Mouse (Mus musculus): ENCODE measurements around the gene Slc1a3.
"Not testable (repeated sequence)": the region's sequence is repeated elsewhere in the genome, so short reads cannot be mapped to it uniquely, and the experiment has no call there.

Slc1a3 gene

DNA sequence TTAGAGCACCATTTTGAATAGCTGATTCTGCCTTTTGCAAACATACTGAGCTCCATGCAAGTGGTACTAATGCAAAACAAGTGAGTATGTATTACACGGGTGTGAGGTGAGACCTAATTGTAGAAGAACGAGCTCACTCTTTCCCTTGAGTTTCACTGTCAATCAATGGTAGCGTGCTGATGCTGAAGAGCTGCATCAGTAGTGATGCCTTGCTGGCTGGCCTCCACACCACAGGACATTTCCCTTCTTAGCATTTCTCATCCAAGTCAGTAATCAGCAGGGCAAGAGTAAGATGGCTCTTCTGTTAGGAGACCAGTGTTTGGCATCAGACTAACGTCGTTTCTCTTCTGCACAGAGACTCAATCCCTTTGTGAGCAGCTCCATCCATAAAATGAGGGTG is 4.0 kb downstream of the Slc1a3 start:
- in situ Hi-C loops (cut with MboI) = no loop called here

DNA sequence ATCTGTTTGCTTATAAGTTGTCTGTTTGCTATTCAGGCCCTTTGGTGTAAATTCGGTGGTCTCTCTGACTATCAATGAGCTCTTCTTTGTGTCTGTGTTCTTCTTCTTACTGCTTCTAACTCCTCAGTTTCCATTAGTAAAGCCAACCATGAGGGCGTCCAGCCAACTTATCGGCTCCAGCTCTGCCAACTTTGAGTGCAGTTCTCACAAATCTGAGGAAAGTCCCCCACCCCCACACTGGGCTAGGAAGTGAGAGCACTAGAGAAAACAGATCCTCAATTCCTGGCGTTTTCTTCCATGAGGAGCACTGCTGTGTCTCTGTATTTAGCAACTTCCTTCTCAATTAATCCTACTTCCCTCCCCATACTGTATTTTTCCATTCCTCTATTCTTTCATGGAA is 4.4 kb downstream of the Slc1a3 start:
- in situ Hi-C loops (cut with MboI) = no loop called here

DNA sequence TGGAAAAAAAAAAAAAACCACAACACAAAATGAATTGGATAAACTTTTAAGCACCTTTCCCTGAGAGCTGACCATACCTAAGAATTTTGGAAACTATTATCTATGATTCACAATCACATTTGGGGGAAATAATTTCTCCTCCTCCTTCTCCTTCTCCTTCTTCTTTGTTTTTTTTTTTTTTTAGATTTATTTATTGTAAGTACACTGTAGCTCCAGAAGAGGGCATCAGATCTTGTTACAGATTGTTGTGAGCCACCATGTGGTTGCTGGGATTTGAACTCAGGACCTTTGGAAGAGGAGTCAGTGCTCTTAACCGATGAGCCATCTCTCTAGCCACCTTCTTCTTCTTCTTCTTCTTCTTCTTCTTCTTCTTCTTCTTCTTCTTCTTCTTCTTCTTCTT is 5.0 kb downstream of the Slc1a3 start:
- in situ Hi-C loops (cut with MboI) = not testable (repeated sequence)

DNA sequence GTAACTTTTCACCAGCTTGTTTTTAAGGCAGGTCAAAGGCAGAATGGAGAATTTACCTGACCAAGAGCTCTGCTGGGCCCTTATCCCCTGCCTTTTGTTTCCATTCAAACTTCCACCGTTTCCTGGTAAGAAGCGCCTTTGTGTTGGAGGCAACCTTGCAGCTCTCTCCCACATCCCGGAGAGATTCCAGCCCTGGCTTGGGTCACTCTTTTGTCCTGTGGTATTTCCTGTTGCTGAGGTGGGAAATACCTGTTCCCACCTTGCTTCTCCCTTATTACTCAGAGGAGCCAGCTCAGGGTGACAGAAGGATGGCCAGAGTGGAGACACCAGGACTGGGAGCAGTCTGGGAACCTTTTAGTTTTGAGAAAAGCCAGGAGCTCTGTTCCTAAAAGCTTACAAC is 12.6 kb downstream of the Slc1a3 start:
- in situ Hi-C loops (cut with MboI) = no loop called here

DNA sequence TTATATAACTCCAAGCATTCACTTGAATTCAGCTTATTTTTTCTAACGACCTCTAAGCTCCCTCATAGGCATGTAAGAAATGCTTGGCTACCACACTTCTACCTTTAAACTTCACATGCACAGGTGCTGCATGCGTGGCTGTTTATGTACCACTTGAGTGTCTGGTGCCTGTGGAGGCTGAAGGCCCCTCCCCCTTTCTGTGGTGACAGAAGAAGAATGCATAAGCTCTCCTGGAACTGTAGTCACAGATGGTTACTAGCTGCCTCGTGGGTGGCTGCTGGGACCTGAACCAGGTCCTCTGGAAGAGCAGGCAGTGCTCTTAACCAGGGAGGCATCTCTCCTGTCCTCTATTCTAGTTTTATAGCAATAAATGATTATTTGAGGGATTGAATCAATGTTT is 13.1 kb downstream of the Slc1a3 start:
- in situ Hi-C loops (cut with MboI) = no loop called here

DNA sequence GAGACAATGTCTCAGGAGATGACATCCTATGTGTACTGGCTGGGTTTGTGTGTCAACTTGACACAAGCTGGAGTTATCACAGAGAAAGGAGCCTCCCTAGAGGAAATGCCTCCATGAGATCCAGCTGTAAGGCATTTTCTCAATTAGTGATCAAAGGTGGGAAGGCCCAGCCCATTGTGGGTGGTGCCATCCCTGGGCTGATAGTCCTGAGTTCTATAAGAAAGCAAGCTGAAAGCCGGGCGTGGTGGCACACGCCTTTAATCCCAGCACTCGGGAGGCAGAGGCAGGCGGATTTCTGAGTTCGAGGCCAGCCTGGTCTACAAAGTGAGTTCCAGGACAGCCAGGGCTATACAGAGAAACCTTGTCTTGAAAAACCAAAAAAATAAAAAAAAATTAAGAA is 20.4 kb downstream of the Slc1a3 start:
- in situ Hi-C loops (cut with MboI) = not testable (repeated sequence)

DNA sequence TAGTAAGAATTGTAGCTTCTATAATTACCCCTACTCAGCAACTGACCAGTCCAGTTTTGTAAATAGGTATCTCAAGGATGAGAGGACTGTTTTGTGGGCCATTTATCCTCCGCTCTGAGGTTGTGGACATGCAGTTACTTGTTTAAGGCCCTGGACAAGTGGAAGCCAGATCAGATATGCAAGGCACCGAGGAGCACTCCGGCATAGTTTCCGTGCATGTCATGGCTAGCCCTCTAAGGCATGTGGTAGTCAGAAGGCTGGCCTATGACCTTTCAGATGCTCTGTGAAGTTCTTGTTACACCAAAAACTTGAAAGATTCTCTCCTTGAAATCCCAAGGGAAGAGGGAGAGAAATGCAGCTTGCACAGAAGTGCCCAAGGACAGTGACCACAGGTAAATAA is 23.7 kb downstream of the Slc1a3 start:
- in situ Hi-C loops (cut with MboI) = no loop called here

DNA sequence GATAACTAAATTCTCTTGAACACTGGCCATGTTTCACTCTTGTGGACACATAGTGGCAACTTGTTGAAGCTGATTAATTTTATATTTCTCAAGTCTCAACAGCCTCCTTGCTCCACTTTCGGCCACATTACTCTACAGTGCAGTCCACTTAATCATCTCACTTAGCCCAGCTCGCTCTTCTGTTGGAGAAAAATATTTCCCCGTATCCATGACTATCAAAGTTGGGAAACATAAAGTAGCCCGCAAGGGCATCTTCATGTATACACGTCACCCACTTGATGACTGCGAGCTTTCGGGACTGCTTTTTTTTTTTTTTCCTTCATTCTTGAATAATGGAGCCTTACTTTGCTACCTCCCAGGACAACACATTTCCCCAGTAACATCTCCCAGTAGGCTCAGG is 25.1 kb downstream of the Slc1a3 start:
- in situ Hi-C loops (cut with MboI) = no loop called here

DNA sequence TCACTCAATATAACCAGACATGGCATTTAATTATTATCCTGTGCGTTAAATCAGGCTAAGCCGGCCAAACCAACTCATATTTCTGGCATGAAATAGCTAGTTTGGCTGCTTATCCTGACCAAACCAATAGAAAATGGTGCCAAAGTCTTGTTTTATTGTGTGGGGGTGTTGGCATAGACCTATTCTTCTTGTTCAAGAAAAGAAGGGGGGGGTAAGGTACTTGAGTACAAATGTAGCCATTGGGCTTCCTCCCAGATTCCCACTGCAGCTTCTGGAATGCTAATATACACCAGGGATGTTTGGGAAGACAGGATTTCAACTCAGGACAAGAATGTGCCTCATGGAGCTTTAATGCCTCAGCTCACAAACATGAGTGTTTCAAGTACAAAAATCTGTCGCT is 26.3 kb downstream of the Slc1a3 start:
- in situ Hi-C loops (cut with MboI) = no loop called here

DNA sequence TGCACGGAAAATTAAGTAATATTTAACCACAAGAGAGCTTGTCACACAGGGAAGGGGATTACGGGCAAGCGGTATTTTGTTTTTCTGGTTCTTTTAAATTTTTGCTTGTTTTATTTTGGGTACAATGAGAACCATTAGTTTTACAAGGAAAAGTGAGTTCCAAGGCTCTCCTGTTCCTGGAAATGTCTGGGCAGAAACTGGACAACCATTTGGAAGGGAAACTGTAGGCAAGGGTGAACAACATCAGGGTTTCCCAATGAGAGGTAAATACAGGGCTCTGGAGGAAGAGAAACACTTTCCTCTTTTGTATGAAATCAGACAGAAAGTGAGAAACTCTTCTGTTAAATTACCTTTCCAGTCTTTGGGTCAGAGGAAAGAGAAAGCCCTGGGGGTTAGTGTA is 27.7 kb downstream of the Slc1a3 start:
- in situ Hi-C loops (cut with MboI) = no loop called here

DNA sequence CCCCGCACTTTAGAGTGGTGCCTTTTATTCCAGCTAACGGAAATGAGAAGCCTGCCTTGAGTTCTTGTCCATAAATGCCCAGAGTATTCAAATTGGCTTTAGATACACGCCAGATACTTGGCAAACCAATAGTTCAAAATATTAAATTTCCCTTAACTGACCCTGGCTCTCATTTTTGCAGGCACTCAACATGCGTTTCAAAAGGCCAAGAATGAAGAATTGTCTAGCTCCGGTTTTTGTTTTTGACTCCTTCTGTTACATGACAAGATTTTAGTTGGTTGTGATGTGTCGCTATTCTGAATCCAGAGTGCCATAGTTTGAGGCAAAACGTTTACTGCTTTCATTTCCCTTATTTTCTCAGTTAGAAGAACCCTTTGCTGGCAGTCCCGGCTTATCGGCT is 28.1 kb downstream of the Slc1a3 start:
- in situ Hi-C loops (cut with MboI) = no loop called here

DNA sequence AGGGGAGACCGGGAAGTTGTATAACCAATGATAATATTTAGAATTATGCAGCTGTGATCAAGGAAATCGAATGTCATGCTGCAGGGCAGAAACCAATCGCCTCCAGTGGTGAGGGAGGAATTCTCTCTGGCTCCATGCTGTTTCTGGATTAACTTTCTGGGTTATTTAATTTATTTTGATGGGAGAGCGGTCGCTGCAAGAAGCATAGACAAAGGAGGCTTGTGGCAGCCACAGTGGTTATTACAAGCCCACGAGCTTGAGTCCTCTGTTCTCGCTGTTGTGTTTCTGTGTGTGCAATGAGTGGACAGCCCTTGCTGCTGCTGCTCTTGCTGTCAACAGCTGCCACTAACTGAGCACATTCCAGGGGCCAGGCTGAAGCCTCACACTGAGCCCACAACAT is 28.6 kb downstream of the Slc1a3 start:
- in situ Hi-C loops (cut with MboI) = no loop called here

DNA sequence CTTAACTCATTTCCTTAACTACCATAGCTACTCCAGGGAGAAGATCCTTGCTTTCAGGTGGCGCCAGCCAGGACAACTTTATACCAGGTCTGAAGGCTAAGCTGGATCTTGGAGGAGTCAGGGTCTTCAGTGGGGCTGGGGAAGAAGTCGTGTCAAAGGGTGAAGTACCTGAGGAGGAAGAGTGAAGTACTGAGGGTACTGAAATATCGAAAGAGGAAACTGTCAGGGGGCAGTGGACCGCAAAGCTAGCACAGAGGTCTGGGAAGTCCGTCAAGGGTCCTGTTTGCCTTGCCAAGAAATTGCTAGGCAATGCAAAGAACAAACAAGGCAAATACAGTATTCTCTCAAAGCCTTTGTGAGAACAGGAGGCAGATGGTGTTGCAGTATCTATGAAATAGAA is 29.6 kb downstream of the Slc1a3 start:
- in situ Hi-C loops (cut with MboI) = no loop called here

DNA sequence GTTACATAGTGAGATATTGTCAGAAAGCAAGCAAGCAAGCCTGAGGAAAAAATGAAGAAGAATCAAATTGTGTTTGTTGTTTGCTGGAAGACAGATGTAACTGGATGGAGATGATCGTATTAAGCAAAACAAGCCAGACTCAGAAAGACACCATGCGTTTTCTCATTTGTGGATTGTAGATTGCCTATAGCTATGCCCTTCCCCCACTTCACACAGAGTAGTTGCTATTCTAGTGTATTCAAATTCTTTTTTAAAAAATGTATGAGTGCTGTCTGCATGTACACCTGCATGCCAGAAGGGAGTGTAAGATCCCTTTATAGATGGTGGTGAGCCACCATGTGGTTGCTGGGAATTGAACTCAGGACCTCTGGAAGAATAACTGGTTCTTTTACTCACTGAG is 33.6 kb downstream of the Slc1a3 start:
- in situ Hi-C loops (cut with MboI) = no loop called here

DNA sequence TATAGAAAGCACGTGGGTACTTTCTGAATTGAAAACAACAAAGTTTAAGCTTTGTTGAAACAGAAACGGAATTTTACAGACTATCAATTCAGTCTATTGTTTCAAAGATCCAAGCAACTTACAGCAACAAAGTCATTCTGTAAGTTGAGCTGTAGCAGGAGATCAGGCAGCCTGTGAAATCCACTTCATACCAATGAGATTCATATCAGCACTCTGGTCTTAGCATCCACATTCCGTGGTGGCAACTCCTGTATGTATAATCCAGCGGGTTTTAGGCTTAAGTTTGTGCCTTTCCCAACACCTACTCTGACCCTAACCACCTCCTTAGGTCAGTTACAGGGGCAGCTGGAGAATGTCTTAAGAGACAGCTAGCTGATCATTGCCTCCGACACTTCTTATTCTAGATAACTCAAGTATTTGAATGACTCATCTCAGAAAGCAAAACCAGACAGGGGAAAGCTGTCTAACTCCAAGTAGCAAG is 34.3 kb downstream of the Slc1a3 start:
- in situ Hi-C loops (cut with MboI) = no loop called here

DNA sequence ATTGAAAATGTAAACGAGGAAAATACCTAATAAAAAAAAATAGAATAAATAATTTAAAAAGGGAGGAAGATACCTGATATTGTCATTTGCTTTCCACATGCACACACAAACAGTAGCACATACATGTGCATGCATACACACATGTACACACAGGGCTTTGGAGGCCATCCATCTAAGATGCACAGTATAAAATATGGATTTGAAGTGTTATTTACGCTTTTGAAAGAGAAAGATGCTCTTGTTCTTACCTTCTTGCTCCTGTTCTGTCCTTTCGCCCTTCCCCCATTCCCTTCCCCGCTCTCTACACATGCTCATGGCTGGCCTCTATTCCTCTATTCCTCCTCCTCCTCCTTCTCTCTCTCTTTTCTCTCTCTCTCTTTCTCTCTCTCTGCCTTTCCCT is 34.9 kb downstream of the Slc1a3 start:
- in situ Hi-C loops (cut with MboI) = no loop called here

DNA sequence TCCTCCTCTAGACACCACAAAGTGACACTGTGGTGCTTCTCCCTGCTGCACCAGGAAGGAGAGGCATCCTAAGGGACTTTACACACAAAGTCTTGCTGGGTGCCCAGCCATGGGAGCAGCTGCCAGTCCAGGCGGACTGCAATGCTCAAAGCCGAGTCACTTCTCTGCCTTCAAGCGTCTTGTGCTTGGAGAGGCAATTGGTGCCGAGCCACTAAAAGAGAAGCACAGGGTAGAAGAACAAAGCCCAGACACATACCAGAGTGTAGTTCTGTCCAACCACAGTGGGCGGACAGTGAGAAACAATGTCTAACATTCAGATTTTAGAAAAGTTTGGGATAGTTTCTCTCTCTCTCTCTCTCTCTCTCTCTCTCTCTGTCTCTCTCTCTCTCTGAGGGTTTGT is 38.0 kb downstream of the Slc1a3 start:
- in situ Hi-C loops (cut with MboI) = no loop called here

DNA sequence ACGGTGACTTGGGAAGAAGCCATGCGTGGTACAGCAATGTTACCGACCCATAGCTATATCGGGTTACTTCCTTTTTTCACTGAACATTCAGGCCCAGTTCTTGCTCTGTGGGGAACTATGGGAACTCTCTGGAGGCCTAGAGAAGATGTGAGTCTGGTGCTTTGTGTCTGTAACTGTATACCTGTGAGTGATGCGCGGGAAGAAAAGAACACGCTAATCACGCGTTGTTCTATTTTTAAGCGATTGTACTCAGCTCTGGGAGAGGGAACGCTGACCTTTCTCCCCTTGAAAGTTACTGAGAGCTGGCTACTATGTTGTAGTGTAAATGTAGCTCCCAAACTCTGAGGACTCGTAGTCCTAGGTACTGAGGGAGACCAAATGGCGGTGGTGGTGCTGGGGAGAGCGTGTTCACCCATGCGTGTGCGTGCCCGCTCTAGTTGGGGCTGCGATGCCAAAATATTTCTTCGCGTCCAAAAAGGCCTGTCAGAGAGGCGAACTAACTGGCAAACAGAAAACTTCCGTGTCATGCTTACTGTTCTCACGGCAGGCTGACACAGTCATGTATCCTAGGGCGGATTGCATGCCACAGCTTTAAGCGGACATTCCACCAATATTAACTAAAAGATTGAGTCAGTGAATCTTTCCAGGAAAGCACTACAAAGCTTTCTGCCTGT is 42.6 kb downstream of the Slc1a3 start:
- in situ Hi-C loops (cut with MboI) = no loop called here

DNA sequence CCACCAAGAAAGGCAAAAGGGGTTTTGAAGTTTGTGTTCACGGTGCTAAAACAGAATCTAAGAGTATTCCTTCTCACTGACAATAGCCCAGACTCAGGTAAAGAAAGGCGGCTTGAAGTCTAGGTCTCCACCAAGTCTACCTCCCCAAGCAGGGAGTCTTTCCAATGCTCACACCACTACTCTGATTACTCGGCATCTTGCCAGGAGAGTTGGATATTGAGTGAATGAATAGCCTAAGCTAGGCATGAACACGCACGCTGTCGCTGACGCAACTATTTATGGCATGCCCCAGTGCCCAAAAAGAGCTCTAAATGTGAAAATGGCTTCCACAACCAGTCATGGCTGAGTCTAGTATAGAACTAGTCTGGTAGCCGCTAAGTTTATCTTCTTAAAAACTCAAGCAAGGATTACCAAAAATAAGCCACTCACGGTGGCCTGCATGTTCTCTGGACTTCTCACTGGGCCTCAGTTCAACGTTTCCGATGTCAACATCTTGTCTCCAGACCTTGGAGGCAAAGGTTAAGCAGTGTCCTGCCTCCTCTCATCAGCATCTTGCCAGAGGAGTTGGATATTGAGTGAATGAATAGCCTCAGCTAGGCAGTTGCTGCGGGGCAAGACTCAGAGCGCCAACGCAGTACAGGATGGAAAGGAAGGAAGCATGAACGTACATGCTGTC is 44.8 kb downstream of the Slc1a3 start:
- in situ Hi-C loops (cut with MboI) = no loop called here

DNA sequence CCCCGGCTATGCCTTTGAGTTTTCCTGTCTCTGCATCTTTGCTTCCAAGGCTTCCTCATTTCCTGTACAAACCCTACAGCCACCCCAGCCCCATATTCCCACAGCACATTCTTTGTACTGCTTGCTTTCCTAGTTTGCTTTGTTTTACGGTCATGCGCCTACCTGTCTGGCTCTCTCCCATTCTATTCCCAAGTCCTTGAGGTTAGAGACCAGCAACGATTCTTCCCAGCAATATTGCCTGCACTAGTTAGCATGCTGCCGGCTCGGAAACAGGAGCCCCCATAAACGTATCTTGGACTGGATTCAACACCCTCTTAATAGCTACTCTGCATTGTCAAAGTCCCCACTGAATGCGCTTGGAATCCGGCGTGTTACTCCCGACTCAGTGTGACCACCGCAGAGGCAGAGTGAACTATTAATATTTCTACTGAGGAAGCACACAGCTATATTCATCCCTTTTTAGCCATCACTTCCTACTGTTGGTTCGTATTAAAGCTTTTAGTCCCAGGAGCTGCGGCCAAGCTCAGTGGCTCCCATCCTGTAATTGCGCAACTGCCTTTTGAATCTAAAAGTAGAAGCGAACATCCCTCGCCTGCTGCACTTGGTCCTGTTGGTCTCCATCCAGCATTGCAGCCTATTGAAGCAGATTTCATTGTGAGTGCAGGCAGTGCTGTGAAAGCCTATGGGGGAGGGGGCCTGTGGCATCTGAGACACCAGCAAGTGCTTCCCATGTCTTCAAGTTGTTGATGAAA is 47.0 kb downstream of the Slc1a3 start:
- in situ Hi-C loops (cut with MboI) = no loop called here

DNA sequence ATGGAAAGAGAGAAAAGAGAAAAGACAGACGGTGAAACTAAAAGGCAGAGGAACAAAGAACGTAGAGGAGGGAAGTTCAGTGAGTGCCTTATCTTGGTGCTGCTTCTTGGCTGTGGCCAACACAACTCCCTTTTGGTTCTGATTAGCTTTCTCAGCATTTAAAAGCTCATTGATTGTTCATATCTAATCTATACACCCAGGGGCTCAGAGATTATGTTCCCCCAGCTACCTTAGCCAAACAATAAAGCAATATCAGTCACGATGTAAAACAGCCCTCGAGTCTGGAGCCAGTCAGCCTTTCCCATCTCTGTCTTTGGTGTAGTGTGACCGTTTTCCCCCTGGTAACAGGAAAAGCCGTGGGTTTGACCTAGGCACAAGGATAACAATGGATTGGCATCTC is 48.7 kb downstream of the Slc1a3 start:
- in situ Hi-C loops (cut with MboI) = no loop called here

DNA sequence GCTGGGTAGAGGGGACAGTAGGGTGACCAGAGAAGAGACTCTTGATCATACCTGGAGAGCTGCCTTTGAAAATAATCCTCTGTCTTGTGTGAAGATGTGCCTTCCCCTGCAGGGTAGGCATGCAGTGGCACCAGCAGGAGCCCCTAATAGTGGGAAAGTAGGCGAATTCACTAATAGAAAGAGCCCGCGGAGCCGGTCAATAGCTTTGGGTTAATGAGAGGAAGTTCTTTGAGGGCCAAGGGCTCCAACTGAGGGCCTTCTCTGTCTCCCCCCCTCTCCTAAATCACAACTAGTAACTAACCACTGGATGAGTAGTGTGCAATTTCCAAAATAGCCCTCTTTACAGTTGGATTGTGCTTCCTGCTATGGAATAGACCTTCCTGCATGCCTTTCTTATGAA is 50.6 kb downstream of the Slc1a3 start:
- in situ Hi-C loops (cut with MboI) = no loop called here

DNA sequence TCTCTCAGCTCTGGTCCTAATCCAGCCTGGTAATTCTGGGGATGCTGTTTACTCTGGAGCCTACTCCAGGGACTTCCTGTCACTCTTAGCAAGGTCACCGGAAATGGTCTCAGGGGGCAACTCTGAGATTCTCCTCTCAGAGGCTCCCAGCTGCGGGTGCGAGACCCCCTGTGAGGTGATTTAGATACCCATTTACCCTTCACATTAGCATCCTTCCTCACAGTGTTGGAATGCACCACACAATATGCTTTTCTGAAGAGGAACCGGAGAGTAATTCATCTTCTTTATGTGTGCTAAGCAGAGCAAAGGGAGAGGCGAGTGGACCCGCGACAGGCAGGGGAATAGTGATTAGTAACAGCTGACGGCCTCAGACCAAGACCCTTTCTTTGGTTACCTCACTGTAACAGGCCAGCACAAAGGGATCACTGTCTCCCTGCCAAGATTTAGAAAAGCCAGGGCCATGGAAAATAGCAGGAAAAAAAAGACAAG is 51.0 kb downstream of the Slc1a3 start:
- in situ Hi-C loops (cut with MboI) = no loop called here

Data from mature B cell (primary cell).